Mouse (Mus musculus): ENCODE measurements at regions not wholly inside any gene's neighbourhood (a gene's known extent, or its start where the extent isn't known, plus 50 kb on each side); places are given as distances from the start of the nearest gene placed in this dataset.

DNA sequence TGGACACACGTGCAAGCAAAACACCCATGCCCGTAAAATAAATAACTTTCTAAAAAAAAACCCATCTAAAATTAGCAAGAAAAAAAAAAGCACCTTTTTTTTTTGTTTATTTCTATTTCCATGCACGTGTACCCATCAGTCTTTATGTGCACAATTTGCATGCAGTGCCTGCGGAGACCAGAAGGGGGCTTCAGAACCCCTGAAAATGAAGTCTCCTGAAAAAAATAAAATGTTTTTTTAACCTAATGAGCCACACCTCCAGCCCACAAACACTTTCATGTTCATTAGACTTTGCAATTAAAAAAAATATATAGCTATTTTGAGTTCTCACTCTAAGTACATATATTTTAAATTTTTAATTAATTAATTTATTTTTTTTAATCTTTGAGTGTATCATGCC lies 134.9 kb upstream of the Thy1 start:
- no peak overlapping the region for H3K27ac ChIP-seq (ENCODE audit: insufficient read depth, low read depth, low read length, poor library complexity, severe bottlenecking)
- TF ChIP-seq MAFK (IDR thresholded peaks at IDR 0.05; ENCODE audit: insufficient read depth, low read depth, low read length) (no peak), ZNF384 (IDR thresholded peaks at IDR 0.05; ENCODE audit: low read depth, low read length) (peak; percentile 69; the same call in 1 of the 2 replicates)
- no peaks in the 10 kb centered on the region for H3K9me3 ChIP-seq (ENCODE audit: control insufficient read depth, insufficient read depth, low read depth, low read length)
- no peak overlapping the region for H3K9ac ChIP-seq (ENCODE audit: insufficient read depth, low read depth, low read length, poor library complexity, severe bottlenecking)
- DNase-seq (ENCODE audit: low read depth, low spot score) = peak; percentile 37
- in situ Hi-C loops (cut with MboI; ENCODE audit: low sequenced_read_pairs in 2 of 2, unreplicated experiment in 2 of 2) = no loop called here
- no peaks in the 10 kb centered on the region for H3K4me1 ChIP-seq (ENCODE audit: control insufficient read depth in 2 of 2, insufficient read depth in 2 of 2, low read length in 2 of 2, poor library complexity in 1 of 2)
- no peak overlapping the region for H3K4me3 ChIP-seq (ENCODE audit: insufficient read depth in 1 of 2, low read depth in 1 of 2, low read length in 2 of 2, poor library complexity in 1 of 2, severe bottlenecking in 1 of 2)
- H3K36me3 ChIP-seq (ENCODE audit: control insufficient read depth, insufficient read depth, low read length, poor library complexity, severe bottlenecking) = no peaks in the 10 kb centered on the region

DNA sequence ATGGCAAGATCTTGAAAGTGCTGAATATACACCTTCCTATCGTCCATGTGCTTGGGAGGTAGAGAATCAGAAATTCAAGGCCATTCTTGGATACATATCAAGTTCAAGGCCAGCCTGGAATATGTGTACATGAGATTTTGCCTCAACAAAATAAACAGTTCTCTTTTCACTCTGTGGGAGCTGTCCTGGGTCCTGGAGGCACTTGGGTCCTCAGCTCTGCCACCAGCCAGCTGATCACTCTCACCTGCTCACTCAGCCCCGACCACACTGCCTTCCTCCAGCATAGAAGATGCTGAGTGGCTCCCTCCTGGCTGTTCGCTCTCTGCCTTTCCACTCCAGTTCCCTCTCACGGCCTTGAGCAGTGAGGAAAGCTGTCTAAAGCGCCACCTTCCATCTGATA lies 128.2 kb upstream of the Thy1 start:
- Histone ChIP-seq H3K36me3 (ENCODE audit: control insufficient read depth, insufficient read depth, low read length, poor library complexity, severe bottlenecking) (no peaks in the 10 kb centered on the region), H3K4me1 (ENCODE audit: control insufficient read depth in 2 of 2, insufficient read depth in 2 of 2, low read length in 2 of 2, poor library complexity in 1 of 2) (no peaks in the 10 kb centered on the region), H3K9ac (ENCODE audit: insufficient read depth, low read depth, low read length, poor library complexity, severe bottlenecking) (no peak overlapping the region), H3K9me3 (ENCODE audit: control insufficient read depth, insufficient read depth, low read depth, low read length) (no peaks in the 10 kb centered on the region), H3K27ac (ENCODE audit: insufficient read depth, low read depth, low read length, poor library complexity, severe bottlenecking) (no peak overlapping the region), H3K4me3 (ENCODE audit: insufficient read depth in 1 of 2, low read depth in 1 of 2, low read length in 2 of 2, poor library complexity in 1 of 2, severe bottlenecking in 1 of 2) (no peak overlapping the region)
- DNase-seq (ENCODE audit: low read depth, low spot score) = peak; percentile 36
- no peak for TF ChIP-seq MAFK (IDR thresholded peaks at IDR 0.05; ENCODE audit: insufficient read depth, low read depth, low read length)
- no peak for TF ChIP-seq ZNF384 (IDR thresholded peaks at IDR 0.05; ENCODE audit: low read depth, low read length)
- no peak for TF ChIP-seq CHD2 (IDR thresholded peaks at IDR 0.05; ENCODE audit: low read depth, low read length)
- no peak for TF ChIP-seq HCFC1 (IDR thresholded peaks at IDR 0.05; ENCODE audit: borderline replicate concordance, insufficient read depth, low read length)
- TF ChIP-seq ZC3H11A (IDR thresholded peaks at IDR 0.05; ENCODE audit: borderline replicate concordance, low read depth, low read length) = no peak
- in situ Hi-C loops (cut with MboI; ENCODE audit: low sequenced_read_pairs in 2 of 2, unreplicated experiment in 2 of 2) = no loop called here

DNA sequence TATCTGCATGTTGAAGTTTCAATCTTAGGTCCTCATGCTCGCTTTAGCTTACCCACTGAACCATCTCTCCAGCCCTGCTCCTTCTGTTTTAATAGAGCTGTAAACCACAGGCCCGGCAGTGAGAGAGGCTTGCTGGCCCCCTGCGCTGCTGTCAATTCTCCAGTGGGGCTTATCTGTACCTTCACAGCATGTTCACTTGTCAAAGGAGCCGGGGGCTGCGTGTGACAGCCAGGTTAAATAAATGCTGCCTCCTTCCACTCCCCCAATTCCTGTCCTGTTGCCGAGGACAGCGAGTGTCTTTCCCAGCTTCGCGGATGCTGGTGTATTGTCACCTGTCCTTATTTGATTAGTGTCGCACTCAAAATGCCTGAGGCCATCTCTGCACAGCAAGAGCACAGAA lies 125.7 kb upstream of the Thy1 start:
- no peak for DNase-seq (ENCODE audit: low read depth, low spot score)
- Histone ChIP-seq H3K27ac (ENCODE audit: insufficient read depth, low read depth, low read length, poor library complexity, severe bottlenecking) (no peak overlapping the region), H3K9me3 (ENCODE audit: control insufficient read depth, insufficient read depth, low read depth, low read length) (no peaks in the 10 kb centered on the region), H3K9ac (ENCODE audit: insufficient read depth, low read depth, low read length, poor library complexity, severe bottlenecking) (no peak overlapping the region), H3K4me3 (ENCODE audit: insufficient read depth in 1 of 2, low read depth in 1 of 2, low read length in 2 of 2, poor library complexity in 1 of 2, severe bottlenecking in 1 of 2) (no peak overlapping the region), H3K4me1 (ENCODE audit: control insufficient read depth in 2 of 2, insufficient read depth in 2 of 2, low read length in 2 of 2, poor library complexity in 1 of 2) (no peaks in the 10 kb centered on the region), H3K36me3 (ENCODE audit: control insufficient read depth, insufficient read depth, low read length, poor library complexity, severe bottlenecking) (no peaks in the 10 kb centered on the region)
- TF ChIP-seq CHD2 (IDR thresholded peaks at IDR 0.05; ENCODE audit: low read depth, low read length) (no peak), HCFC1 (IDR thresholded peaks at IDR 0.05; ENCODE audit: borderline replicate concordance, insufficient read depth, low read length) (no peak)
- in situ Hi-C loops (cut with MboI; ENCODE audit: low sequenced_read_pairs in 2 of 2, unreplicated experiment in 2 of 2) = no loop called here

- in situ Hi-C loops (cut with MboI; ENCODE audit: low sequenced_read_pairs in 2 of 2, unreplicated experiment in 2 of 2) = no loop called here
- no peak for DNase-seq (ENCODE audit: low read depth, low spot score)
- no peak overlapping the region for H3K9ac ChIP-seq (ENCODE audit: insufficient read depth, low read depth, low read length, poor library complexity, severe bottlenecking)
- H3K4me3 ChIP-seq (ENCODE audit: insufficient read depth in 1 of 2, low read depth in 1 of 2, low read length in 2 of 2, poor library complexity in 1 of 2, severe bottlenecking in 1 of 2) = no peak overlapping the region
- H3K9me3 ChIP-seq (ENCODE audit: control insufficient read depth, insufficient read depth, low read depth, low read length) = no peaks in the 10 kb centered on the region
- no peaks in the 10 kb centered on the region for H3K4me1 ChIP-seq (ENCODE audit: control insufficient read depth in 2 of 2, insufficient read depth in 2 of 2, low read length in 2 of 2, poor library complexity in 1 of 2)
- no peaks in the 10 kb centered on the region for H3K36me3 ChIP-seq (ENCODE audit: control insufficient read depth, insufficient read depth, low read length, poor library complexity, severe bottlenecking)
- TF ChIP-seq HCFC1 (IDR thresholded peaks at IDR 0.05; ENCODE audit: borderline replicate concordance, insufficient read depth, low read length) (no peak), CHD2 (IDR thresholded peaks at IDR 0.05; ENCODE audit: low read depth, low read length) (no peak), ZNF384 (IDR thresholded peaks at IDR 0.05; ENCODE audit: low read depth, low read length) (no peak), MAFK (IDR thresholded peaks at IDR 0.05; ENCODE audit: insufficient read depth, low read depth, low read length) (no peak), ZC3H11A (IDR thresholded peaks at IDR 0.05; ENCODE audit: borderline replicate concordance, low read depth, low read length) (no peak)
- no peak overlapping the region for H3K27ac ChIP-seq (ENCODE audit: insufficient read depth, low read depth, low read length, poor library complexity, severe bottlenecking)
Observed at GRCm38 (mm10) chr9:43919010-43919409, 124.2 kb upstream of the Thy1 start.

DNA sequence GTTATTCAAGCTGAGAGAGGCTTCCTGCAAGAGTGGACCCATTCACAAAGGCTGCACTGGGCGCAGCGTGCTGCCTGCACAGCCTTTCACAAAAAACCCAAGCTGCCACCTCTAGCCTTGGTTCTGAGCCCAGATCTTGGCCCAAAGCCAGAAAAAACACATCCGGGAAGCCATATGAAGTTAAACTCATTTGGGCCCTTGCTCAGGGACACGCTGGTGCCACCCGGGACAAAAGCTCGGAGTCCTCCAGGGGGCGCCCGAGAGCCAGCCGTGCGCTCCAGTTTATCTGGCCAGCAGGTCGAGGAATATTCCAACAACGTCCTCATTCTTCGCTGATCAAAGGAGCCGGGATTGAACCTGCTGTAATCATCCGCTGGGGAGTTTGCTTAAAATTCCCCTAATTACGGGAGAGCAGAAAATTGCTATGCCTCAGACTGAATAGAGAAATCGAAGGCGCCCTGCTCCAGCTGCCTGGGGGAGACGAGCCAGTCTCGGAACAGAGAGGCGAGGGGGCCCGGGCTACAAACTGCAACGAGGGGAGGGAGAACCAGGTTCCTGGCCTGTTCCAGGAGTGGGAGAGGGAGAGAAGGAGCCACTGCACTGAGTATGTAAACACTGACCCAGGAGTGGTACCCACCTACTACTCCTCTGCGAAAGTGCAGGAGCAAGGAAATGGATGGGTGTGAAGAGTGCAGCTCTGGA lies 123.0 kb upstream of the Thy1 start:
- in situ Hi-C loops (cut with MboI; ENCODE audit: low sequenced_read_pairs in 2 of 2, unreplicated experiment in 2 of 2) = no loop called here

More for the DNA sequence above, 123.0 kb upstream of the Thy1 start:
- peak; percentile 47 for DNase-seq (ENCODE audit: low read depth, low spot score)
- Histone ChIP-seq H3K9me3 (ENCODE audit: control insufficient read depth, insufficient read depth, low read depth, low read length) (no peaks in the 10 kb centered on the region), H3K4me3 (ENCODE audit: insufficient read depth in 1 of 2, low read depth in 1 of 2, low read length in 2 of 2, poor library complexity in 1 of 2, severe bottlenecking in 1 of 2) (peak overlapping the region in 1 of 2 experiments; percentile 30; a peak in 2 of 4 replicates), H3K36me3 (ENCODE audit: control insufficient read depth, insufficient read depth, low read length, poor library complexity, severe bottlenecking) (no peaks in the 10 kb centered on the region), H3K27ac (ENCODE audit: insufficient read depth, low read depth, low read length, poor library complexity, severe bottlenecking) (no peak overlapping the region), H3K4me1 (ENCODE audit: control insufficient read depth in 2 of 2, insufficient read depth in 2 of 2, low read length in 2 of 2, poor library complexity in 1 of 2) (no peaks in the 10 kb centered on the region), H3K9ac (ENCODE audit: insufficient read depth, low read depth, low read length, poor library complexity, severe bottlenecking) (no peak overlapping the region)
- TF ChIP-seq ZNF384 (IDR thresholded peaks at IDR 0.05; ENCODE audit: low read depth, low read length) = no peak
- no peak for TF ChIP-seq ZC3H11A (IDR thresholded peaks at IDR 0.05; ENCODE audit: borderline replicate concordance, low read depth, low read length)
- TF ChIP-seq MAFK (IDR thresholded peaks at IDR 0.05; ENCODE audit: insufficient read depth, low read depth, low read length) = no peak
